Mouse (Mus musculus): ENCODE results near the gene Nhlrc1. TPM values are rescaled to one million over a fixed set of nuclear protein-coding genes. Genes with fewer than 3 reads are reported as not detected.

Gene Nhlrc1
- total and polyA plus RNA-seq, 2 experiments from 2014 or later, result 16.2 to 19.9 TPM

GRCm38 (mm10) chr13:47019774-47020173, 5.1 kb upstream of the Nhlrc1 start:
- H3K27ac ChIP-seq (ENCODE audit: low read depth, low read length), result no peak overlapping the region
- 0 out of 2 replicates have a peak, but pooled peaks have one; percentile 7 for TF ChIP-seq CTCF (IDR thresholded peaks at IDR 0.05)
- no peak for ATAC-seq (ENCODE audit: low FRiP score)
- H3K27me3 ChIP-seq (ENCODE audit: insufficient read depth, low read length), result no peaks in the 10 kb centered on the region
- 88% methylated on average over 7 of the region's 7 CpGs for WGBS
- DNase-seq (ENCODE audit: low spot score), result no peak
- no peaks in the 10 kb centered on the region for H3K36me3 ChIP-seq (ENCODE audit: insufficient read depth, low read length)
- H3K9me3 ChIP-seq (ENCODE audit: low read length), result no peaks in the 10 kb centered on the region
- H3K4me2 ChIP-seq (ENCODE audit: low read depth, low read length, poor library complexity, severe bottlenecking), result no peak overlapping the region
- H3K4me3 ChIP-seq (ENCODE audit: low read depth, low read length), result no peak overlapping the region
- H3K9ac ChIP-seq (replicated peaks; ENCODE audit: low read length, poor library complexity, severe bottlenecking), result no peak overlapping the region
- no peaks in the 10 kb centered on the region for H3K4me1 ChIP-seq (ENCODE audit: insufficient read depth, low read length)

- DNase-seq (ENCODE audit: low spot score) (peak; percentile 88), ATAC-seq (ENCODE audit: low FRiP score) (0 out of 2 replicates have a peak, but pooled peaks have one; percentile 62)
- Histone ChIP-seq H3K36me3 (ENCODE audit: insufficient read depth, low read length) (no peaks in the 10 kb centered on the region), H3K27ac (ENCODE audit: low read depth, low read length) (no peak overlapping the region), H3K9ac (replicated peaks; ENCODE audit: low read length, poor library complexity, severe bottlenecking) (no peak overlapping the region), H3K4me3 (ENCODE audit: low read depth, low read length) (no peak overlapping the region), H3K4me2 (ENCODE audit: low read depth, low read length, poor library complexity, severe bottlenecking) (no peak overlapping the region), H3K27me3 (ENCODE audit: insufficient read depth, low read length) (no peaks in the 10 kb centered on the region), H3K4me1 (ENCODE audit: insufficient read depth, low read length) (peaks cover 7% of the 10 kb centered on the region; the same call in 1 of the 2 replicates), H3K9me3 (ENCODE audit: low read length) (no peaks in the 10 kb centered on the region)
- peak; percentile 96 for TF ChIP-seq CTCF (IDR thresholded peaks at IDR 0.05)
- WGBS, result 39% methylated on average over 5 of the region's 5 CpGs
These were observed 2.6 kb upstream of the Nhlrc1 start for GRCm38 (mm10) chr13:47017259-47017658.

GRCm38 (mm10) chr13:47015195-47015501, 498 bp upstream of the Nhlrc1 start:
- Histone ChIP-seq H3K27me3 (ENCODE audit: insufficient read depth, low read length) (no peaks in the 10 kb centered on the region), H3K36me3 (ENCODE audit: insufficient read depth, low read length) (no peaks in the 10 kb centered on the region), H3K27ac (ENCODE audit: low read depth, low read length) (no peak overlapping the region), H3K4me1 (ENCODE audit: insufficient read depth, low read length) (peaks cover 7% of the 10 kb centered on the region; the same call in 1 of the 2 replicates), H3K4me2 (ENCODE audit: low read depth, low read length, poor library complexity, severe bottlenecking) (peak overlapping the region; percentile 96), H3K9me3 (ENCODE audit: low read length) (peaks cover 5% of the 10 kb centered on the region; the same call in 1 of the 2 replicates), H3K4me3 (ENCODE audit: low read depth, low read length) (peak overlapping the region; percentile 56), H3K9ac (replicated peaks; ENCODE audit: low read length, poor library complexity, severe bottlenecking) (peak overlapping the region; percentile 55; the same call in 1 of the 2 replicates)
- ATAC-seq (ENCODE audit: low FRiP score) (no peak), DNase-seq (ENCODE audit: low spot score) (no peak)
- TF ChIP-seq CTCF (IDR thresholded peaks at IDR 0.05), result no peak
- WGBS, result 88% methylated on average over 5 of the region's 5 CpGs

GRCm38 (mm10) chr13:47013740-47014139, 910 bp downstream of the Nhlrc1 start:
- no peak for DNase-seq (ENCODE audit: low spot score)
- H3K27ac ChIP-seq (ENCODE audit: low read depth, low read length), result no peak overlapping the region
- no peaks in the 10 kb centered on the region for H3K27me3 ChIP-seq (ENCODE audit: insufficient read depth, low read length)
- no peak for TF ChIP-seq CTCF (IDR thresholded peaks at IDR 0.05)
- H3K4me2 ChIP-seq (ENCODE audit: low read depth, low read length, poor library complexity, severe bottlenecking), result peak overlapping the region; percentile 96
- peak; percentile 1; the same call in 1 of the 2 replicates for ATAC-seq (ENCODE audit: low FRiP score)
- H3K4me1 ChIP-seq (ENCODE audit: insufficient read depth, low read length), result peaks cover 7% of the 10 kb centered on the region; the same call in 1 of the 2 replicates
- 0 out of 2 replicates have a peak overlapping the region, but pooled peaks have one; percentile 55 for H3K9ac ChIP-seq (replicated peaks; ENCODE audit: low read length, poor library complexity, severe bottlenecking)
- H3K4me3 ChIP-seq (ENCODE audit: low read depth, low read length), result peak overlapping the region; percentile 56
- 62% methylated on average over 10 of the region's 10 CpGs for WGBS
- H3K9me3 ChIP-seq (ENCODE audit: low read length), result peaks cover 13% of the 10 kb centered on the region; the same call in 1 of the 2 replicates
- no peaks in the 10 kb centered on the region for H3K36me3 ChIP-seq (ENCODE audit: insufficient read depth, low read length)

- Histone ChIP-seq H3K27me3 (ENCODE audit: insufficient read depth, low read length) (no peaks in the 10 kb centered on the region), H3K9me3 (ENCODE audit: low read length) (no peaks in the 10 kb centered on the region), H3K9ac (replicated peaks; ENCODE audit: low read length, poor library complexity, severe bottlenecking) (no peak overlapping the region), H3K36me3 (ENCODE audit: insufficient read depth, low read length) (no peaks in the 10 kb centered on the region), H3K4me3 (ENCODE audit: low read depth, low read length) (no peak overlapping the region), H3K4me2 (ENCODE audit: low read depth, low read length, poor library complexity, severe bottlenecking) (no peak overlapping the region), H3K27ac (ENCODE audit: low read depth, low read length) (no peak overlapping the region), H3K4me1 (ENCODE audit: insufficient read depth, low read length) (no peaks in the 10 kb centered on the region)
- 91% methylated on average over 4 of the region's 4 CpGs for WGBS
- TF ChIP-seq CTCF (IDR thresholded peaks at IDR 0.05), result no peak
- DNase-seq (ENCODE audit: low spot score) (no peak), ATAC-seq (ENCODE audit: low FRiP score) (no peak)
These were observed 13.1 kb downstream of the Nhlrc1 start for GRCm38 (mm10) chr13:47001590-47001989.

GRCm38 (mm10) chr13:46999498-46999897, 15.2 kb downstream of the Nhlrc1 start:
- 55% methylated on average over 5 of the region's 5 CpGs for WGBS
- ATAC-seq (ENCODE audit: low FRiP score) (no peak), DNase-seq (ENCODE audit: low spot score) (no peak)
- TF ChIP-seq CTCF (IDR thresholded peaks at IDR 0.05), result no peak
- Histone ChIP-seq H3K36me3 (ENCODE audit: insufficient read depth, low read length) (no peaks in the 10 kb centered on the region), H3K9me3 (ENCODE audit: low read length) (no peaks in the 10 kb centered on the region), H3K4me2 (ENCODE audit: low read depth, low read length, poor library complexity, severe bottlenecking) (no peak overlapping the region), H3K27me3 (ENCODE audit: insufficient read depth, low read length) (no peaks in the 10 kb centered on the region), H3K27ac (ENCODE audit: low read depth, low read length) (no peak overlapping the region), H3K4me1 (ENCODE audit: insufficient read depth, low read length) (no peaks in the 10 kb centered on the region), H3K4me3 (ENCODE audit: low read depth, low read length) (no peak overlapping the region), H3K9ac (replicated peaks; ENCODE audit: low read length, poor library complexity, severe bottlenecking) (no peak overlapping the region)

Data from midbrain, postnatal 0 days (tissue).